Mouse (Mus musculus) forebrain, embryonic 15.5 days (tissue): ENCODE measurements around the gene Efnb2. TPM values are rescaled to one million over a fixed set of nuclear protein-coding genes. Genes with fewer than 3 reads are reported as not detected.
A peak's percentile ranks its signal among the peaks of the same experiment; 100 is the strongest.

Experiments
- ATAC-seq: fragments of 200-750 bp; cut with Nextera tagmentation; replicated peaks from 2 replicates; pipeline ENCODE4 v1.8.0; 2017; ENCODE audit warnings: mild to moderate bottlenecking, moderate TSS enrichment, moderate library complexity
- H3K27ac ChIP-seq: fragments of 300-500 bp; sonication (generic); replicated peaks from 2 replicates; pipeline ENCODE4 v1.5.1; 2015; ENCODE audit warnings: mild to moderate bottlenecking, inconsistent platforms
- H3K27me3 ChIP-seq: fragments of 300-500 bp; sonication (generic); 2 replicates; pipeline ENCODE4 v1.6.1; 2015; ENCODE audit warnings: inconsistent platforms
- H3K36me3 ChIP-seq: fragments of 300-500 bp; sonication (generic); 2 replicates; pipeline ENCODE4 v1.6.1; 2015; ENCODE audit warnings: mild to moderate bottlenecking, inconsistent platforms
- H3K4me1 ChIP-seq: fragments of 300-500 bp; sonication (generic); 2 replicates; pipeline ENCODE4 v1.6.1; 2015; ENCODE audit warnings: inconsistent platforms
- H3K4me2 ChIP-seq: fragments of 300-500 bp; sonication (generic); replicated peaks from 2 replicates; pipeline ENCODE4 v1.6.1; 2015; ENCODE audit warnings: mild to moderate bottlenecking, inconsistent platforms
- H3K4me3 ChIP-seq: fragments of 300-500 bp; sonication (generic); 2 replicates; pipeline ENCODE4 v1.5.1; 2015; ENCODE audit warnings: mild to moderate bottlenecking, inconsistent platforms
- H3K9ac ChIP-seq: fragments of 300-500 bp; sonication (generic); replicated peaks from 2 replicates; pipeline ENCODE4 v1.6.1; 2015; ENCODE audit warnings: mild to moderate bottlenecking, inconsistent platforms
- H3K9me3 ChIP-seq: fragments of 300-500 bp; sonication (generic); 2 replicates; pipeline ENCODE4 v1.6.1; 2016; ENCODE audit warnings: inconsistent platforms
- WGBS: fragments of 180-500 bp; shearing (Covaris S2); methylation state at CpG from one replicate; pipeline ENCODE4 v1.1.7; 2015; ENCODE audit warnings: mixed read lengths; 5-methylcytosine and 5-hydroxymethylcytosine counted together
- polyA plus RNA-seq: library from polyadenylated mRNA; unstranded; fragments of >200 nt; fragmentation: Nextera tagmentation; extraction: Ambion mirVana; gene quantifications from 2 replicates; pipeline ENCODE4 v1.2.1, GENCODE M21; 2015

Efnb2 gene
- polyA plus RNA-seq, 1 experiment from 2014 or later = 65.3 TPM

- no peaks in the 10 kb centered on the region for H3K9me3 ChIP-seq
- H3K4me1 ChIP-seq = peaks cover 73% of the 10 kb centered on the region
- no peaks in the 10 kb centered on the region for H3K27me3 ChIP-seq
- peak overlapping the region; percentile 89 for H3K27ac ChIP-seq
- 39% methylated on average over 3 of the region's 3 CpGs for WGBS
- peak overlapping the region; percentile 8; the same call in 1 of the 2 replicates for H3K4me2 ChIP-seq
- H3K9ac ChIP-seq = no peak overlapping the region
- no peak for ATAC-seq
- peaks cover 24% of the 10 kb centered on the region for H3K36me3 ChIP-seq
- H3K4me3 ChIP-seq = no peak overlapping the region
Observed at GRCm38 (mm10) chr8:8622476-8622875, 38.6 kb downstream of the Efnb2 start.

- H3K4me1 ChIP-seq = peaks cover 73% of the 10 kb centered on the region
- peak; percentile 60 for ATAC-seq
- peak overlapping the region; percentile 89 for H3K27ac ChIP-seq
- no peak overlapping the region for H3K4me3 ChIP-seq
- peaks cover 25% of the 10 kb centered on the region for H3K36me3 ChIP-seq
- H3K9me3 ChIP-seq = no peaks in the 10 kb centered on the region
- H3K4me2 ChIP-seq = peak overlapping the region; percentile 8; the same call in 1 of the 2 replicates
- WGBS = 46% methylated on average over 12 of the region's 12 CpGs
- H3K9ac ChIP-seq = no peak overlapping the region
- no peaks in the 10 kb centered on the region for H3K27me3 ChIP-seq
Observed at GRCm38 (mm10) chr8:8622031-8622430, 39.0 kb downstream of the Efnb2 start.

GRCm38 (mm10) chr8:8621236-8621917, 39.7 kb downstream of the Efnb2 start:
- Histone ChIP-seq H3K4me1 (peaks cover 73% of the 10 kb centered on the region), H3K27ac (peak overlapping the region; percentile 89), H3K36me3 (peaks cover 31% of the 10 kb centered on the region), H3K4me3 (no peak overlapping the region), H3K9ac (no peak overlapping the region), H3K4me2 (no peak overlapping the region), H3K9me3 (no peaks in the 10 kb centered on the region), H3K27me3 (no peaks in the 10 kb centered on the region)
- peak; percentile 69 for ATAC-seq
- WGBS = 59% methylated on average over 16 of the region's 16 CpGs

GRCm38 (mm10) chr8:8620536-8620935, 40.5 kb downstream of the Efnb2 start:
- no peak for ATAC-seq
- no peak overlapping the region for H3K4me3 ChIP-seq
- H3K9ac ChIP-seq = no peak overlapping the region
- H3K36me3 ChIP-seq = peaks cover 26% of the 10 kb centered on the region
- no peaks in the 10 kb centered on the region for H3K9me3 ChIP-seq
- WGBS = 78% methylated on average over 21 of the region's 21 CpGs
- peak overlapping the region; percentile 6 for H3K4me2 ChIP-seq
- H3K27me3 ChIP-seq = no peaks in the 10 kb centered on the region
- H3K4me1 ChIP-seq = peaks cover 73% of the 10 kb centered on the region
- H3K27ac ChIP-seq = peak overlapping the region; percentile 83

GRCm38 (mm10) chr8:8619221-8620194, 41.5 kb downstream of the Efnb2 start:
- no peaks in the 10 kb centered on the region for H3K27me3 ChIP-seq
- no peak for ATAC-seq
- H3K4me3 ChIP-seq = peak overlapping the region; percentile 5; the same call in 1 of the 2 replicates
- peaks cover 65% of the 10 kb centered on the region for H3K4me1 ChIP-seq
- no peaks in the 10 kb centered on the region for H3K9me3 ChIP-seq
- peak overlapping the region; percentile 83 for H3K27ac ChIP-seq
- H3K36me3 ChIP-seq = peaks cover 26% of the 10 kb centered on the region
- peak overlapping the region; percentile 6 for H3K4me2 ChIP-seq
- WGBS = 29% methylated on average over 19 of the region's 19 CpGs
- peak overlapping the region; percentile 4; the same call in 1 of the 2 replicates for H3K9ac ChIP-seq

GRCm38 (mm10) chr8:8613844-8614243, 47.2 kb downstream of the Efnb2 start:
- WGBS = 59% methylated on average over 1 of the region's 1 CpGs
- H3K4me1 ChIP-seq = peaks cover 19% of the 10 kb centered on the region
- no peak overlapping the region for H3K4me3 ChIP-seq
- ATAC-seq = no peak
- H3K9ac ChIP-seq = no peak overlapping the region
- H3K9me3 ChIP-seq = no peaks in the 10 kb centered on the region
- H3K27me3 ChIP-seq = no peaks in the 10 kb centered on the region
- H3K27ac ChIP-seq = 0 out of 2 replicates have a peak overlapping the region, but pooled peaks have one; percentile 6
- H3K36me3 ChIP-seq = peaks cover 7% of the 10 kb centered on the region; the same call in 1 of the 2 replicates
- H3K4me2 ChIP-seq = no peak overlapping the region

GRCm38 (mm10) chr8:8611928-8612327, 49.1 kb downstream of the Efnb2 start:
- Histone ChIP-seq H3K4me1 (peaks cover 7% of the 10 kb centered on the region; the same call in 1 of the 2 replicates), H3K27ac (no peak overlapping the region), H3K9ac (no peak overlapping the region), H3K4me3 (no peak overlapping the region), H3K27me3 (no peaks in the 10 kb centered on the region), H3K9me3 (no peaks in the 10 kb centered on the region), H3K36me3 (peaks cover 5% of the 10 kb centered on the region; the same call in 1 of the 2 replicates), H3K4me2 (no peak overlapping the region)
- ATAC-seq = no peak
- 80% methylated on average over 4 of the region's 4 CpGs for WGBS

GRCm38 (mm10) chr8:8609791-8610190, 51.3 kb downstream of the Efnb2 start:
- Histone ChIP-seq H3K9ac (no peak overlapping the region), H3K4me2 (no peak overlapping the region), H3K4me3 (no peak overlapping the region), H3K27me3 (no peaks in the 10 kb centered on the region), H3K36me3 (no peaks in the 10 kb centered on the region), H3K27ac (no peak overlapping the region), H3K9me3 (no peaks in the 10 kb centered on the region), H3K4me1 (peaks cover 7% of the 10 kb centered on the region; the same call in 1 of the 2 replicates)
- ATAC-seq = no peak
- 23% methylated on average over 7 of the region's 7 CpGs for WGBS

GRCm38 (mm10) chr8:8609141-8609540, 51.9 kb downstream of the Efnb2 start:
- Histone ChIP-seq H3K4me2 (no peak overlapping the region), H3K36me3 (no peaks in the 10 kb centered on the region), H3K27me3 (no peaks in the 10 kb centered on the region), H3K4me1 (peaks cover 3% of the 10 kb centered on the region; the same call in 1 of the 2 replicates), H3K4me3 (no peak overlapping the region), H3K27ac (no peak overlapping the region), H3K9me3 (no peaks in the 10 kb centered on the region), H3K9ac (no peak overlapping the region)
- ATAC-seq = no peak; the same call in 1 of the 2 replicates
- WGBS = 17% methylated on average over 5 of the region's 5 CpGs

- 83% methylated on average over 4 of the region's 4 CpGs for WGBS
- ATAC-seq = no peak
Observed at GRCm38 (mm10) chr8:8605621-8606020, 55.4 kb downstream of the Efnb2 start.

GRCm38 (mm10) chr8:8603875-8604274, 57.2 kb downstream of the Efnb2 start:
- Histone ChIP-seq H3K9ac (no peak overlapping the region), H3K4me3 (no peak overlapping the region), H3K27me3 (no peaks in the 10 kb centered on the region), H3K9me3 (no peaks in the 10 kb centered on the region), H3K4me2 (no peak overlapping the region), H3K4me1 (no peaks in the 10 kb centered on the region), H3K36me3 (no peaks in the 10 kb centered on the region), H3K27ac (no peak overlapping the region)
- ATAC-seq = no peak
- 85% methylated on average over 6 of the region's 6 CpGs for WGBS

More at GRCm38 (mm10) chr8:8605621-8606020, 55.4 kb downstream of the Efnb2 start:
- H3K9ac ChIP-seq = no peak overlapping the region
- H3K36me3 ChIP-seq = no peaks in the 10 kb centered on the region
- H3K27ac ChIP-seq = no peak overlapping the region
- no peak overlapping the region for H3K4me2 ChIP-seq
- no peaks in the 10 kb centered on the region for H3K9me3 ChIP-seq
- 0 out of 2 replicates have a peak, but pooled peaks cover 2% of the 10 kb centered on the region for H3K4me1 ChIP-seq
- H3K4me3 ChIP-seq = no peak overlapping the region
- H3K27me3 ChIP-seq = no peaks in the 10 kb centered on the region
